24 mouse cellular contexts compared by ENCODE assay signal in genomic region chr14:102512651-102513050, GRCm38 (mm10).
DNase-seq lines count a peak whose midpoint lies in the region; ATAC-seq and TF ChIP-seq lines count a peak whose summit lies in the region.
"Had no signal": no experiment of that assay in that cellular context is flagged by ENCODE, and none has a peak within 500 bp of the region (broad histone marks: within the 10 kb centered on the region; RNA-seq: fewer than 3 reads in every experiment).

No protein-coding gene starts in this region.

- H3K79me3 ChIP-seq in C2C12 (ENCODE audit: low read depth), result no peaks in the 10 kb centered on the region

- POLR2A ChIA-PET in Patski (lab: Charles Lee), result no interaction called here

- no peaks in the 10 kb centered on the region for H3K9me3 ChIP-seq in kidney, postnatal 0 days (replicated peaks; ENCODE audit: low read length)
- H3K9me3 ChIP-seq: embryonic facial prominence, embryonic 12.5 days; embryonic facial prominence, embryonic 15.5 days; forebrain, embryonic 15.5 days; heart, embryonic 12.5 days; heart, embryonic 15.5 days had no signal

- no peak for ATAC-seq in kidney, postnatal 0 days (replicated peaks; ENCODE audit: low FRiP score, low read depth)
- peak; percentile 95 for ATAC-seq in Patski
- ATAC-seq: activated CD4-positive, CD25-positive, alpha-beta regulatory T cell, adult 4 months; forebrain, embryonic 15.5 days had no signal

- TF ChIP-seq CTCF in kidney, postnatal 0 days (IDR thresholded peaks at IDR 0.05; ENCODE audit: low read depth), result no peak
- TF ChIP-seq CTCF in C2C12 (IDR thresholded peaks at IDR 0.05; ENCODE audit: control insufficient read depth, insufficient read depth, insufficient read length) (no peak), Patski (IDR thresholded peaks at IDR 0.05) (no peak)

- in situ Hi-C loops in Patski (cut with MboI; ENCODE audit: low pct_unique_long_range_greater_than_20kb), result loop anchor here (5.0 to 25.0 kb wide), 4 partner anchors 325 to 730 kb away; no protein-coding TSS in a partner anchor

- H3K4me3 ChIP-seq in kidney, postnatal 0 days (replicated peaks; ENCODE audit: low read depth, low read length), result no peak overlapping the region
- no peak overlapping the region for H3K4me3 ChIP-seq in C2C12 (ENCODE audit: insufficient read depth, poor library complexity, severe bottlenecking)
- H3K4me3 ChIP-seq: embryonic facial prominence, embryonic 12.5 days; embryonic facial prominence, embryonic 15.5 days; forebrain, embryonic 15.5 days; heart, embryonic 12.5 days; heart, embryonic 15.5 days had no signal

- no peak overlapping the region for H3K4me2 ChIP-seq in kidney, postnatal 0 days (ENCODE audit: low read length)
- H3K4me2 ChIP-seq: embryonic facial prominence, embryonic 12.5 days; embryonic facial prominence, embryonic 15.5 days; forebrain, embryonic 15.5 days; heart, embryonic 12.5 days; heart, embryonic 15.5 days; hindbrain, embryonic 14.5 days had no signal

- intact Hi-C loops in heart, postnatal 25 days (cut with DNase I), result loop anchor here (2.0 to 5.0 kb wide), 2 partner anchors 470 to 566 kb away; partner anchors contain the start of gene Kctd12
- intact Hi-C loops in left cerebral cortex, postnatal 36 days (cut with DNase I), result loop anchor here (10.0 kb wide), 1 partner anchor 328 kb away; no protein-coding TSS in a partner anchor

- no peaks in the 10 kb centered on the region for H3K27me3 ChIP-seq in kidney, postnatal 0 days (ENCODE audit: insufficient read depth, low read length)
- H3K27me3 ChIP-seq in C2C12 (ENCODE audit: control insufficient read depth, insufficient read depth, insufficient read length) (no peaks in the 10 kb centered on the region), Patski (peaks cover 3% of the 10 kb centered on the region)
- H3K27me3 ChIP-seq: embryonic facial prominence, embryonic 12.5 days; embryonic facial prominence, embryonic 15.5 days; forebrain, embryonic 15.5 days; heart, embryonic 12.5 days; heart, embryonic 15.5 days had no signal

- no peaks in the 10 kb centered on the region for H3K36me3 ChIP-seq in kidney, postnatal 0 days (ENCODE audit: insufficient read depth, low read length)
- no peaks in the 10 kb centered on the region for H3K36me3 ChIP-seq in C2C12 (ENCODE audit: control insufficient read depth, insufficient read depth)
- H3K36me3 ChIP-seq: embryonic facial prominence, embryonic 12.5 days; embryonic facial prominence, embryonic 15.5 days; forebrain, embryonic 15.5 days; heart, embryonic 12.5 days; heart, embryonic 15.5 days had no signal

- peak; percentile 58 for DNase-seq in kidney, postnatal 0 days (ENCODE audit: low spot score)
- no peak for DNase-seq in kidney, postnatal 14 days
- no peak for DNase-seq in Patski (ENCODE audit: low read depth, low spot score)
- DNase-seq in skeletal muscle tissue, adult 2 months (ENCODE audit: low read depth, low spot score), result peak; percentile 26
- no peak for DNase-seq in heart, postnatal 25 days (ENCODE audit: low spot score)
- DNase-seq in left cerebral cortex, postnatal 36 days (ENCODE audit: low spot score in 2 of 2), result no peak
- DNase-seq: adrenal gland, adult 8-10 months; adrenal gland, postnatal 25 days; cerebellum, adult 11-12 months; cerebellum, adult 8-10 months; cerebellum, postnatal 10 days; cerebellum, postnatal 36 days; gastrocnemius, postnatal 25 days; heart, adult 18-20 months; heart, postnatal 10 days; heart, postnatal 4 days had no signal

- no peak overlapping the region for H3ac ChIP-seq in C2C12 (ENCODE audit: control insufficient read depth, insufficient read length, low read depth)

- H3K4me1 ChIP-seq in kidney, postnatal 0 days (replicated peaks; ENCODE audit: insufficient read depth, low read length), result no peaks in the 10 kb centered on the region
- H3K4me1 ChIP-seq: embryonic facial prominence, embryonic 15.5 days; forebrain, embryonic 15.5 days; heart, embryonic 12.5 days; heart, embryonic 15.5 days had no signal

- WGBS in kidney, postnatal 0 days, result 41% methylated on average over 3 of the region's 3 CpGs

- CTCF ChIA-PET in Patski (lab: Charles Lee), result interaction anchor here (1.4 kb wide), 2 partner anchors 565 to 566 kb away, joined by 3 to 4 read pairs; no protein-coding TSS in a partner anchor

- H3K79me2 ChIP-seq in C2C12 (ENCODE audit: control insufficient read depth, insufficient read depth), result no peaks in the 10 kb centered on the region

- H3K9ac ChIP-seq in kidney, postnatal 0 days (ENCODE audit: low read depth, low read length), result no peak overlapping the region
- H3K9ac ChIP-seq: embryonic facial prominence, embryonic 12.5 days; embryonic facial prominence, embryonic 15.5 days; forebrain, embryonic 15.5 days; heart, embryonic 12.5 days; heart, embryonic 15.5 days; hindbrain, embryonic 14.5 days had no signal

- no peak overlapping the region for H3K27ac ChIP-seq in kidney, postnatal 0 days
- H3K27ac ChIP-seq: embryonic facial prominence, embryonic 12.5 days; embryonic facial prominence, embryonic 15.5 days; forebrain, embryonic 15.5 days; heart, embryonic 15.5 days; hindbrain, embryonic 14.5 days had no signal

TF ChIP-seq in C2C12, 6 proteins besides CTCF, POLR2A, EP300 and RAD21:
- TF ChIP-seq MYOD1 (IDR thresholded peaks at IDR 0.05; ENCODE audit: control insufficient read depth, insufficient read length, low read depth), result no peak
- peak; percentile 43 for TF ChIP-seq FOSL1 (IDR thresholded peaks at IDR 0.05; ENCODE audit: insufficient read depth, low read length, poor library complexity, severe bottlenecking)

Comparison
In these comparisons a context has a peak if more than half of its experiments do, and no peak if none do; other contexts are left out.
1. DNase-seq: peak in kidney, postnatal 0 days (single experiment) and skeletal muscle tissue, adult 2 months (single experiment); none in kidney, postnatal 14 days (single experiment), Patski (single experiment), heart, postnatal 25 days (single experiment) and left cerebral cortex, postnatal 36 days (0 of 2).